Mouse (Mus musculus): ENCODE data around the gene Aldh18a1.

DNA sequence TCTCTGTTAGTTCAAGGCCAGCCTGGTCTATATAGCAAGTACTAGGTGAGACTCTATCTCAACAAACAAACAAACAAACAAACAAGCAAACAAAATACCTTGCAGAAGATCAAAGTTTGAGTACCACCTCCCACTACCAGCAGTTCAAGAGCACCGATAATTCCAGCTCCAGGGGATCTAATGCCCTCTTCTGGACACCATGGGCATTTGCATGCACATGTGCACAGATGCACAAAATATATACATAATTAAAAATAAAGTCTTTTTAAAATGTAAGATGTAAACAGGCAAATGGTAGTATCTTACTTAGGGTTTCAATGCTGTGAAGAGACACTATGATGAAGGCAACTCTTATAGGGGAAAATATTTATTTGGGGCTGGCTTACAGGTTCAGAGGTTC, 44.9 kb upstream of the Aldh18a1 start:
- TF ChIP-seq CTCF (IDR thresholded peaks at IDR 0.05; ENCODE audit: extremely low read depth, insufficient read length, insufficient replicate concordance, low read depth, low read length) (peak; percentile 6; the same call in 1 of the 2 replicates), POLR2A (IDR thresholded peaks at IDR 0.05; ENCODE audit: low read depth, low read length) (no peak)
